Mouse (Mus musculus) intestine, embryonic 14.5 days (tissue): ENCODE measurements at regions not wholly inside any gene's neighbourhood (a gene's known extent, or its start where the extent isn't known, plus 50 kb on each side); places are given as distances from the start of the nearest gene placed in this dataset.

Source experiments
- ATAC-seq: fragments of 200-750 bp; cut with Nextera tagmentation; replicated peaks from 2 replicates; pipeline ENCODE4 v1.8.0; 2017; ENCODE audit warnings: low read depth, moderate number of reproducible peaks, moderate TSS enrichment, moderate library complexity; ENCODE audit not compliant: low FRiP score, low TSS enrichment
- DNase-seq: peaks from one replicate; pipeline ENCODE4 v3.0.0-alpha.2; 2018; ENCODE audit warnings: low spot score
- H3K27ac ChIP-seq: fragments of 300-500 bp; sonication (generic); 2 replicates; pipeline ENCODE4 v1.5.1; 2014; ENCODE audit warnings: low read depth, mild to moderate bottlenecking, control low read depth
- H3K27me3 ChIP-seq: fragments of 300-500 bp; sonication (generic); replicated peaks from 2 replicates; pipeline ENCODE4 v1.6.1; 2014; ENCODE audit warnings: low read length, control low read depth; ENCODE audit not compliant: control insufficient read depth, insufficient read depth
- H3K36me3 ChIP-seq: fragments of 300-500 bp; sonication (generic); 2 replicates; pipeline ENCODE4 v1.6.1; 2014; ENCODE audit warnings: low read length, control low read depth; ENCODE audit not compliant: control insufficient read depth, insufficient read depth
- H3K4me1 ChIP-seq: fragments of 300-500 bp; sonication (generic); replicated peaks from 2 replicates; pipeline ENCODE4 v1.6.1; 2014; ENCODE audit warnings: low read length, control low read depth, mixed read lengths; ENCODE audit not compliant: control insufficient read depth, insufficient read depth
- H3K4me2 ChIP-seq: fragments of 300-500 bp; sonication (generic); 2 replicates; pipeline ENCODE4 v1.6.1; 2014; ENCODE audit warnings: low read length
- H3K4me3 ChIP-seq: fragments of 300-500 bp; sonication (generic); 2 replicates; pipeline ENCODE4 v1.5.1; 2014; ENCODE audit warnings: low read depth, low read length, control low read depth, mixed read lengths
- H3K9ac ChIP-seq: fragments of 300-500 bp; sonication (generic); 2 replicates; pipeline ENCODE4 v1.6.1; 2014; ENCODE audit warnings: mild to moderate bottlenecking, low read length
- H3K9me3 ChIP-seq: fragments of 300-500 bp; sonication (generic); 2 replicates; pipeline ENCODE4 v1.6.1; 2016; ENCODE audit warnings: low read length, control low read depth; ENCODE audit not compliant: control insufficient read depth
- WGBS: fragments of 180-500 bp; shearing (Covaris S2); extraction: QIAGEN DNeasy Blood & Tissue Kit; methylation state at CpG from one replicate; pipeline ENCODE4 v1.1.7; 2014; 5-methylcytosine and 5-hydroxymethylcytosine counted together

GRCm38 (mm10) chr8:87035996-87036395 is 150.9 kb upstream of the N4bp1 start:
- no peak for ATAC-seq
- no peak overlapping the region for H3K4me3 ChIP-seq
- H3K9ac ChIP-seq: no peak overlapping the region

GRCm38 (mm10) chr8:87028171-87028570 is 143.1 kb upstream of the N4bp1 start:
- ATAC-seq (no peak), DNase-seq (no peak)
- WGBS: 66% methylated on average over 1 of the region's 1 CpGs
- H3K27ac ChIP-seq: no peak overlapping the region
- H3K9me3 ChIP-seq: no peaks in the 10 kb centered on the region
- no peak overlapping the region for H3K4me3 ChIP-seq
- H3K27me3 ChIP-seq: no peaks in the 10 kb centered on the region
- no peak overlapping the region for H3K9ac ChIP-seq
- H3K4me2 ChIP-seq: no peak overlapping the region
- H3K36me3 ChIP-seq: no peaks in the 10 kb centered on the region
- H3K4me1 ChIP-seq: no peaks in the 10 kb centered on the region

More at GRCm38 (mm10) chr8:87035996-87036395, 150.9 kb upstream of the N4bp1 start:
- 0 out of 2 replicates have a peak, but pooled peaks cover 4% of the 10 kb centered on the region for H3K27me3 ChIP-seq
- 0 out of 2 replicates have a peak, but pooled peaks cover 6% of the 10 kb centered on the region for H3K4me1 ChIP-seq
- H3K4me2 ChIP-seq: no peak overlapping the region
- no peak overlapping the region for H3K27ac ChIP-seq
- no peaks in the 10 kb centered on the region for H3K36me3 ChIP-seq
- DNase-seq: no peak
- 92% methylated on average over 10 of the region's 10 CpGs for WGBS
- no peaks in the 10 kb centered on the region for H3K9me3 ChIP-seq

GRCm38 (mm10) chr8:87025946-87026345 is 140.9 kb upstream of the N4bp1 start:
- 53% methylated on average over 1 of the region's 1 CpGs for WGBS

GRCm38 (mm10) chr8:87019795-87020194 is 134.7 kb upstream of the N4bp1 start:
- Histone ChIP-seq H3K36me3 (no peaks in the 10 kb centered on the region), H3K4me1 (no peaks in the 10 kb centered on the region), H3K4me3 (no peak overlapping the region), H3K9me3 (no peaks in the 10 kb centered on the region), H3K4me2 (no peak overlapping the region), H3K9ac (no peak overlapping the region), H3K27me3 (no peaks in the 10 kb centered on the region), H3K27ac (no peak overlapping the region)
- DNase-seq (no peak), ATAC-seq (no peak)
- WGBS: 97% methylated on average over 3 of the region's 3 CpGs

More at GRCm38 (mm10) chr8:87025946-87026345, 140.9 kb upstream of the N4bp1 start:
- Histone ChIP-seq H3K4me3 (no peak overlapping the region), H3K27ac (no peak overlapping the region), H3K4me1 (no peaks in the 10 kb centered on the region), H3K9me3 (no peaks in the 10 kb centered on the region), H3K36me3 (no peaks in the 10 kb centered on the region), H3K9ac (no peak overlapping the region), H3K4me2 (no peak overlapping the region), H3K27me3 (no peaks in the 10 kb centered on the region)
- DNase-seq (no peak), ATAC-seq (no peak)

- Histone ChIP-seq H3K4me2 (no peak overlapping the region), H3K9ac (no peak overlapping the region), H3K4me1 (no peaks in the 10 kb centered on the region), H3K27me3 (no peaks in the 10 kb centered on the region), H3K4me3 (no peak overlapping the region), H3K27ac (no peak overlapping the region), H3K36me3 (no peaks in the 10 kb centered on the region), H3K9me3 (no peaks in the 10 kb centered on the region)
- DNase-seq: no peak
- WGBS: 87% methylated on average over 1 of the region's 1 CpGs
- ATAC-seq: no peak
These were observed 90.5 kb upstream of the N4bp1 start for GRCm38 (mm10) chr8:86975546-86975945.

- Histone ChIP-seq H3K9me3 (no peaks in the 10 kb centered on the region), H3K4me2 (no peak overlapping the region), H3K4me1 (no peaks in the 10 kb centered on the region), H3K27ac (no peak overlapping the region), H3K27me3 (no peaks in the 10 kb centered on the region), H3K36me3 (no peaks in the 10 kb centered on the region), H3K4me3 (no peak overlapping the region), H3K9ac (no peak overlapping the region)
- no peak for DNase-seq
- WGBS: 92% methylated on average over 3 of the region's 3 CpGs
- ATAC-seq: no peak
These were observed 86.7 kb upstream of the N4bp1 start for GRCm38 (mm10) chr8:86971736-86972135.

- Histone ChIP-seq H3K27me3 (no peaks in the 10 kb centered on the region), H3K9ac (no peak overlapping the region), H3K4me3 (no peak overlapping the region), H3K9me3 (no peaks in the 10 kb centered on the region), H3K36me3 (no peaks in the 10 kb centered on the region), H3K4me1 (no peaks in the 10 kb centered on the region), H3K4me2 (no peak overlapping the region), H3K27ac (no peak overlapping the region)
- no peak for DNase-seq
- 93% methylated on average over 2 of the region's 2 CpGs for WGBS
- ATAC-seq: no peak
These were observed 84.0 kb upstream of the N4bp1 start for GRCm38 (mm10) chr8:86969051-86969450.

GRCm38 (mm10) chr8:86967891-86968311 is 82.8 kb upstream of the N4bp1 start:
- H3K4me1 ChIP-seq: no peaks in the 10 kb centered on the region
- H3K4me2 ChIP-seq: no peak overlapping the region
- H3K4me3 ChIP-seq: no peak overlapping the region
- no peaks in the 10 kb centered on the region for H3K9me3 ChIP-seq
- no peaks in the 10 kb centered on the region for H3K27me3 ChIP-seq
- H3K36me3 ChIP-seq: no peaks in the 10 kb centered on the region
- DNase-seq: no peak
- H3K9ac ChIP-seq: no peak overlapping the region
- WGBS: 27% methylated on average over 3 of the region's 3 CpGs
- H3K27ac ChIP-seq: no peak overlapping the region
- ATAC-seq: no peak
